Mouse (Mus musculus): ENCODE results near the gene Uts2r.

DNA sequence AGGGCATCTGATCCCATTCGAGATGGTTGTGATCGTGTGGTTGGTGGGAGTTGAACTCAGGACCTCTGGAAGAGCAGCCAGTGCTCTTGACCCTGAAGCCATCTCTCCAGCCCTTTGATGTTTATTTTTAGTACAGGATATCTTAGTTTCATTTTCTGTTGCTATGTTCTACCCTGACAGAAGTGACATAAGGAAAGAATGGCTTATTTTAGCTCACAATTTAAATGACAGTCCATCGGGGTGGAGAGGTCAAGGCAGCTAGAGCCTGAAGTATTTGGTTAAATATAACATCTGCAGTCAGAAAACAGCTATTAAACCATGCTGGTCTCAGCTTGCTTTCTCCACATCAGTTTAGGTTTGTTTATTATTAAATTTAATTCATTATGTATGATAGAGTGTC is 38.9 kb upstream of the Uts2r start:
- TF ChIP-seq CTCF (IDR thresholded peaks at IDR 0.05; ENCODE audit: low read depth, low read length) (no peak), POLR2A (IDR thresholded peaks at IDR 0.05; ENCODE audit: extremely low read depth, insufficient read depth, low read length) (no peak)
